Mouse (Mus musculus): ENCODE results near the gene Cdh16.

GRCm38 (mm10) chr8:104601386-104601785 is 22.8 kb downstream of the Cdh16 start:
- no peak for TF ChIP-seq POLR2AphosphoS2 (IDR thresholded peaks at IDR 0.05; ENCODE audit: insufficient read length, low read depth)
- TF ChIP-seq POLR2A (IDR thresholded peaks at IDR 0.05; ENCODE audit: insufficient read length, low read depth) = no peak
- no peak for TF ChIP-seq USF1 (IDR thresholded peaks at IDR 0.05; ENCODE audit: low read depth)
- no peak for TF ChIP-seq E2F4 (IDR thresholded peaks at IDR 0.05; ENCODE audit: insufficient read depth)
- no peak for TF ChIP-seq SRF (IDR thresholded peaks at IDR 0.05; ENCODE audit: control insufficient read depth, insufficient read length, low read depth)
